16 mouse cellular contexts compared by ENCODE assay signal in genomic region chr6:72037639-72038038, GRCm38 (mm10).
"Had no signal": no experiment of that assay in that cellular context is flagged by ENCODE, and none has a peak within 500 bp of the region (broad histone marks: within the 10 kb centered on the region; RNA-seq: fewer than 3 reads in every experiment).

No protein-coding gene starts in this region.

- H3K9me3 ChIP-seq: limb, embryonic 15.5 days; liver, embryonic 15.5 days; lung, embryonic 15.5 days; midbrain, embryonic 13.5 days; neural tube, embryonic 12.5 days; stomach, embryonic 15.5 days had no signal

- H3K4me3 ChIP-seq: left cerebral cortex, adult 2 months; limb, embryonic 15.5 days; liver, embryonic 15.5 days; lung, embryonic 15.5 days; midbrain, embryonic 13.5 days; neural tube, embryonic 12.5 days; stomach, embryonic 15.5 days had no signal

- H3K4me2 ChIP-seq: limb, embryonic 15.5 days; liver, embryonic 15.5 days; lung, embryonic 15.5 days; midbrain, embryonic 13.5 days; neural tube, embryonic 12.5 days; stomach, embryonic 15.5 days had no signal

- H3K27me3 ChIP-seq: limb, embryonic 15.5 days; liver, embryonic 15.5 days; lung, embryonic 15.5 days; midbrain, embryonic 13.5 days; neural tube, embryonic 12.5 days; stomach, embryonic 15.5 days had no signal

- H3K27ac ChIP-seq: left cerebral cortex, adult 2 months; limb, embryonic 15.5 days; liver, embryonic 15.5 days; lung, embryonic 15.5 days; midbrain, embryonic 13.5 days; neural tube, embryonic 12.5 days; stomach, embryonic 15.5 days had no signal

- DNase-seq: kidney, adult 8-10 months; kidney, postnatal 25 days; lung, postnatal 4 days; retina, postnatal 1 day; right cerebral cortex, postnatal 4 days; spleen, adult 18-20 months; thymus, adult 2 months; thymus, postnatal 25 days had no signal

- H3K4me1 ChIP-seq: limb, embryonic 15.5 days; liver, embryonic 15.5 days; lung, embryonic 15.5 days; midbrain, embryonic 13.5 days; neural tube, embryonic 12.5 days; stomach, embryonic 15.5 days had no signal

- H3K36me3 ChIP-seq: limb, embryonic 15.5 days; liver, embryonic 15.5 days; lung, embryonic 15.5 days; midbrain, embryonic 13.5 days; neural tube, embryonic 12.5 days; stomach, embryonic 15.5 days had no signal

- H3K9ac ChIP-seq: limb, embryonic 15.5 days; liver, embryonic 15.5 days; lung, embryonic 15.5 days; midbrain, embryonic 13.5 days; neural tube, embryonic 12.5 days; stomach, embryonic 15.5 days had no signal

- ATAC-seq: intestine, postnatal 0 days; midbrain, embryonic 13.5 days had no signal
